Mouse (Mus musculus): Measurements from ENCODE around the gene Slc22a4.

Slc22a4 gene

GRCm38 (mm10) chr11:54028044-54028951, at the start of gene Slc22a4:
Gene Slc22a4 (minus strand): TSS chr11:54028090.
- DNase-seq: no peak

- no peak for DNase-seq
These were observed 48.2 kb upstream of the Slc22a4 start for GRCm38 (mm10) chr11:54076101-54076500.

- no peak for DNase-seq
These were observed 47.5 kb upstream of the Slc22a4 start for GRCm38 (mm10) chr11:54075353-54075752.

- no peak for DNase-seq
These were observed 45.4 kb upstream of the Slc22a4 start for GRCm38 (mm10) chr11:54073291-54073690.

- no peak for DNase-seq
These were observed 44.0 kb upstream of the Slc22a4 start for GRCm38 (mm10) chr11:54071726-54072445.

GRCm38 (mm10) chr11:54068520-54069371, 40.9 kb upstream of the Slc22a4 start, which contains the start of gene Pdlim4:
Gene Pdlim4 (minus strand): TSS chr11:54069014.
- DNase-seq: no peak

GRCm38 (mm10) chr11:54067996-54068519, 40.2 kb upstream of the Slc22a4 start:
- DNase-seq: no peak

- no peak for DNase-seq
These were observed 39.6 kb upstream of the Slc22a4 start for GRCm38 (mm10) chr11:54067318-54067995.

GRCm38 (mm10) chr11:54066400-54066799, 38.5 kb upstream of the Slc22a4 start:
- DNase-seq: no peak

- no peak for DNase-seq
These were observed 38.0 kb upstream of the Slc22a4 start for GRCm38 (mm10) chr11:54065915-54066178.

GRCm38 (mm10) chr11:54065106-54065914, 37.4 kb upstream of the Slc22a4 start:
- no peak for DNase-seq

GRCm38 (mm10) chr11:54064412-54064978, 36.6 kb upstream of the Slc22a4 start:
- no peak for DNase-seq

- DNase-seq: no peak
These were observed 35.5 kb upstream of the Slc22a4 start for GRCm38 (mm10) chr11:54063472-54063775.

GRCm38 (mm10) chr11:54062753-54063471, 35.0 kb upstream of the Slc22a4 start:
- DNase-seq: no peak

GRCm38 (mm10) chr11:54062086-54062752, 34.3 kb upstream of the Slc22a4 start:
- no peak for DNase-seq

- DNase-seq: no peak
These were observed 32.4 kb upstream of the Slc22a4 start for GRCm38 (mm10) chr11:54060316-54060715.

GRCm38 (mm10) chr11:54059526-54059925, 31.6 kb upstream of the Slc22a4 start:
- no peak for DNase-seq

- no peak for DNase-seq
These were observed 30.8 kb upstream of the Slc22a4 start for GRCm38 (mm10) chr11:54058643-54059042.

GRCm38 (mm10) chr11:54058056-54058617, 30.2 kb upstream of the Slc22a4 start:
- no peak for DNase-seq

GRCm38 (mm10) chr11:54057428-54057827, 29.5 kb upstream of the Slc22a4 start:
- no peak for DNase-seq
